Mouse (Mus musculus): Measurements from ENCODE around the gene Gng7. TPM values are rescaled to one million over a fixed set of nuclear protein-coding genes. Genes with fewer than 3 reads are reported as not detected.

The Gng7 gene
- polyA plus RNA-seq, 1 experiment from 2014 or later = 6.0 TPM

- DNase-seq (ENCODE audit: low spot score) = no peak
- H3K9me3 ChIP-seq (replicated peaks) = no peaks in the 10 kb centered on the region
- H3K4me1 ChIP-seq = peaks cover 42% of the 10 kb centered on the region
- WGBS = 3% methylated on average over 15 of the region's 15 CpGs
- peak overlapping the region; percentile 95 for H3K4me3 ChIP-seq
- H3K27ac ChIP-seq (replicated peaks) = peak overlapping the region; percentile 91
- peaks cover 41% of the 10 kb centered on the region for H3K36me3 ChIP-seq
- peaks cover 16% of the 10 kb centered on the region for H3K27me3 ChIP-seq (ENCODE audit: low read depth, poor library complexity, severe bottlenecking)
Observed at GRCm38 (mm10) chr10:80917336-80917778, 97.4 kb downstream of the Gng7 start.

GRCm38 (mm10) chr10:80915736-80916135 is 99.0 kb downstream of the Gng7 start:
- H3K27ac ChIP-seq (replicated peaks) = no peak overlapping the region
- WGBS = 92% methylated on average over 4 of the region's 4 CpGs
- 0 out of 2 replicates have a peak, but pooled peaks cover 3% of the 10 kb centered on the region for H3K27me3 ChIP-seq (ENCODE audit: low read depth, poor library complexity, severe bottlenecking)
- H3K4me1 ChIP-seq = peaks cover 30% of the 10 kb centered on the region
- H3K36me3 ChIP-seq = peaks cover 57% of the 10 kb centered on the region
- DNase-seq (ENCODE audit: low spot score) = no peak
- H3K4me3 ChIP-seq = peak overlapping the region; percentile 95; the same call in 1 of the 2 replicates
- H3K9me3 ChIP-seq (replicated peaks) = no peaks in the 10 kb centered on the region

GRCm38 (mm10) chr10:80915260-80915659 is 99.5 kb downstream of the Gng7 start:
- Histone ChIP-seq H3K4me3 (no peak overlapping the region), H3K36me3 (peaks cover 62% of the 10 kb centered on the region), H3K27me3 (ENCODE audit: low read depth, poor library complexity, severe bottlenecking) (0 out of 2 replicates have a peak, but pooled peaks cover 3% of the 10 kb centered on the region), H3K4me1 (peaks cover 30% of the 10 kb centered on the region), H3K9me3 (replicated peaks) (no peaks in the 10 kb centered on the region), H3K27ac (replicated peaks) (no peak overlapping the region)
- DNase-seq (ENCODE audit: low spot score) = no peak
- WGBS = 90% methylated on average over 2 of the region's 2 CpGs

GRCm38 (mm10) chr10:80914253-80914656 is 100.5 kb downstream of the Gng7 start:
- H3K9me3 ChIP-seq (replicated peaks) = no peaks in the 10 kb centered on the region
- H3K4me1 ChIP-seq = peaks cover 30% of the 10 kb centered on the region
- peaks cover 72% of the 10 kb centered on the region for H3K36me3 ChIP-seq
- H3K27ac ChIP-seq (replicated peaks) = no peak overlapping the region
- WGBS = 95% methylated on average over 5 of the region's 5 CpGs
- no peak overlapping the region for H3K4me3 ChIP-seq
- no peak for DNase-seq (ENCODE audit: low spot score)
- 0 out of 2 replicates have a peak, but pooled peaks cover 2% of the 10 kb centered on the region for H3K27me3 ChIP-seq (ENCODE audit: low read depth, poor library complexity, severe bottlenecking)

GRCm38 (mm10) chr10:80913364-80914011 is 101.3 kb downstream of the Gng7 start:
- H3K36me3 ChIP-seq = peaks cover 80% of the 10 kb centered on the region
- no peak for DNase-seq (ENCODE audit: low spot score)
- H3K9me3 ChIP-seq (replicated peaks) = no peaks in the 10 kb centered on the region
- no peak overlapping the region for H3K27ac ChIP-seq (replicated peaks)
- H3K27me3 ChIP-seq (ENCODE audit: low read depth, poor library complexity, severe bottlenecking) = no peaks in the 10 kb centered on the region
- no peak overlapping the region for H3K4me3 ChIP-seq
- 90% methylated on average over 7 of the region's 8 CpGs for WGBS
- peaks cover 29% of the 10 kb centered on the region for H3K4me1 ChIP-seq

- no peak for DNase-seq (ENCODE audit: low spot score)
- no peaks in the 10 kb centered on the region for H3K27me3 ChIP-seq (ENCODE audit: low read depth, poor library complexity, severe bottlenecking)
- peaks cover 16% of the 10 kb centered on the region for H3K4me1 ChIP-seq
- no peak overlapping the region for H3K27ac ChIP-seq (replicated peaks)
- peaks cover 95% of the 10 kb centered on the region for H3K36me3 ChIP-seq
- no peak overlapping the region for H3K4me3 ChIP-seq
- no peaks in the 10 kb centered on the region for H3K9me3 ChIP-seq (replicated peaks)
Observed at GRCm38 (mm10) chr10:80911891-80912290, 102.9 kb downstream of the Gng7 start.

- H3K9me3 ChIP-seq (replicated peaks) = no peaks in the 10 kb centered on the region
- H3K27ac ChIP-seq (replicated peaks) = no peak overlapping the region
- no peaks in the 10 kb centered on the region for H3K27me3 ChIP-seq (ENCODE audit: low read depth, poor library complexity, severe bottlenecking)
- H3K4me1 ChIP-seq = peaks cover 11% of the 10 kb centered on the region
- peaks cover 98% of the 10 kb centered on the region for H3K36me3 ChIP-seq
- no peak overlapping the region for H3K4me3 ChIP-seq
- 92% methylated on average over 4 of the region's 4 CpGs for WGBS
- no peak for DNase-seq (ENCODE audit: low spot score)
Observed at GRCm38 (mm10) chr10:80911354-80911753, 103.4 kb downstream of the Gng7 start.

GRCm38 (mm10) chr10:80909375-80910162 is 105.2 kb downstream of the Gng7 start:
- no peaks in the 10 kb centered on the region for H3K9me3 ChIP-seq (replicated peaks)
- no peaks in the 10 kb centered on the region for H3K27me3 ChIP-seq (ENCODE audit: low read depth, poor library complexity, severe bottlenecking)
- no peak overlapping the region for H3K4me3 ChIP-seq
- peaks cover 98% of the 10 kb centered on the region for H3K36me3 ChIP-seq
- DNase-seq (ENCODE audit: low spot score) = no peak
- no peak overlapping the region for H3K27ac ChIP-seq (replicated peaks)
- WGBS = 94% methylated on average over 22 of the region's 22 CpGs
- H3K4me1 ChIP-seq = no peaks in the 10 kb centered on the region

GRCm38 (mm10) chr10:80904709-80905108 is 110.0 kb downstream of the Gng7 start:
- DNase-seq (ENCODE audit: low spot score) = no peak
- H3K27me3 ChIP-seq (ENCODE audit: low read depth, poor library complexity, severe bottlenecking) = no peaks in the 10 kb centered on the region
- H3K9me3 ChIP-seq (replicated peaks) = no peaks in the 10 kb centered on the region
- no peak overlapping the region for H3K27ac ChIP-seq (replicated peaks)
- 96% methylated on average over 11 of the region's 11 CpGs for WGBS
- H3K4me3 ChIP-seq = no peak overlapping the region
- peaks cover 10% of the 10 kb centered on the region for H3K4me1 ChIP-seq
- peaks cover 85% of the 10 kb centered on the region for H3K36me3 ChIP-seq

GRCm38 (mm10) chr10:80904004-80904693 is 110.6 kb downstream of the Gng7 start:
- H3K27me3 ChIP-seq (ENCODE audit: low read depth, poor library complexity, severe bottlenecking) = no peaks in the 10 kb centered on the region
- no peak overlapping the region for H3K27ac ChIP-seq (replicated peaks)
- H3K4me3 ChIP-seq = no peak overlapping the region
- H3K4me1 ChIP-seq = peaks cover 16% of the 10 kb centered on the region
- WGBS = 90% methylated on average over 28 of the region's 28 CpGs
- DNase-seq (ENCODE audit: low spot score) = no peak
- no peaks in the 10 kb centered on the region for H3K9me3 ChIP-seq (replicated peaks)
- H3K36me3 ChIP-seq = peaks cover 85% of the 10 kb centered on the region

GRCm38 (mm10) chr10:80903282-80903681 is 111.5 kb downstream of the Gng7 start:
- WGBS = 92% methylated on average over 10 of the region's 10 CpGs
- Histone ChIP-seq H3K27me3 (ENCODE audit: low read depth, poor library complexity, severe bottlenecking) (no peaks in the 10 kb centered on the region), H3K9me3 (replicated peaks) (no peaks in the 10 kb centered on the region), H3K4me3 (0 out of 2 replicates have a peak overlapping the region, but pooled peaks have one; percentile 18), H3K4me1 (peaks cover 24% of the 10 kb centered on the region), H3K27ac (replicated peaks) (no peak overlapping the region), H3K36me3 (peaks cover 85% of the 10 kb centered on the region)
- no peak for DNase-seq (ENCODE audit: low spot score)

- 94% methylated on average over 9 of the region's 9 CpGs for WGBS
- no peak overlapping the region for H3K4me3 ChIP-seq
- DNase-seq (ENCODE audit: low spot score) = no peak
- peaks cover 85% of the 10 kb centered on the region for H3K36me3 ChIP-seq
- no peaks in the 10 kb centered on the region for H3K9me3 ChIP-seq (replicated peaks)
- H3K27me3 ChIP-seq (ENCODE audit: low read depth, poor library complexity, severe bottlenecking) = no peaks in the 10 kb centered on the region
- H3K4me1 ChIP-seq = peaks cover 32% of the 10 kb centered on the region
- H3K27ac ChIP-seq (replicated peaks) = no peak overlapping the region
Observed at GRCm38 (mm10) chr10:80902273-80902940, 112.3 kb downstream of the Gng7 start.
